Mouse (Mus musculus) 416B (cell line): Measurements from ENCODE around the gene Heg1.

ENCODE experiments used
- DNase-seq: peaks from one replicate; pipeline ENCODE4 v3.0.0; 2011; ENCODE audit warnings: low read depth

Gene Heg1

DNA sequence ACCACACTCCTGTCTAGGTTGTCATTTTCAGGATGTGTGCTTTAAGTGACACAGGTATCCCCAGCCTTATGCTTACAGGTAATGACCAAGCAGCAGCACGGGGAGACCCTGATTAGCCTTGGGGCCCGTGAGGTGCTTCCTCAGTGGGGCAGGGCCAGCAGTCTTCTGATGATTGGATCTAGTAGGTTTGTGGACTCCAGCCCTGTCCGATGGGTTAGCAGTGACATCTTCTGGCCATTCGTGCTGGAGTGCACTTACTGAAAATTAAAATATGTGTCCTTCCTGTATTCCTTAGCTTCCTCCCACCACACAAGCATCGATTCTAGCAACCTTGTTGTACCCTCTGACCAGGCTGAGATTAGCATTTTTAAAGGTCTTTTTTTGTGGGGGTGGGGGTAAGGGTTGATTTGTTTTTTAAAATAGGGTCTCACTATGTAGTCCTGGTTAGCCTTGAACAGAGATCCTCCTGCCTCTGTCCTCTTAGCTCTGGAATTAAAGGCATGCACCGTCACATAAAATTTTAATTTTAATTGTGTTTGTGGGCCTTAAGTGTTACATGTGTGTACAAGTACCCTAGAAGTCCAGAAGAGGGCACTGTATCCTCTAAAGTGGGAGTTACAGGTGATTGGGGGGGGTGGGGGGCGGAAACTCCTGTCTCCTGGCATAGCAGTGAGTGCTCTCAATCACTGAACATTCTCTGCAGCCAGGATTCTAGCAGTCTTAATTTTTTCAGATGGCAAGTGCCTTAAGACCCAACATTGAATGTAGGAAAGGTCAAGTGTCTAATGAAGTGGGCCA is 60.7 kb downstream of the Heg1 start:
- DNase-seq: peak; percentile 87

- no peak for DNase-seq
Measured at GRCm38 (mm10) chr16:33745457-33745856, 61.3 kb downstream of the Heg1 start.

- no peak for DNase-seq
Measured at GRCm38 (mm10) chr16:33746074-33746676, 62.0 kb downstream of the Heg1 start.

DNA sequence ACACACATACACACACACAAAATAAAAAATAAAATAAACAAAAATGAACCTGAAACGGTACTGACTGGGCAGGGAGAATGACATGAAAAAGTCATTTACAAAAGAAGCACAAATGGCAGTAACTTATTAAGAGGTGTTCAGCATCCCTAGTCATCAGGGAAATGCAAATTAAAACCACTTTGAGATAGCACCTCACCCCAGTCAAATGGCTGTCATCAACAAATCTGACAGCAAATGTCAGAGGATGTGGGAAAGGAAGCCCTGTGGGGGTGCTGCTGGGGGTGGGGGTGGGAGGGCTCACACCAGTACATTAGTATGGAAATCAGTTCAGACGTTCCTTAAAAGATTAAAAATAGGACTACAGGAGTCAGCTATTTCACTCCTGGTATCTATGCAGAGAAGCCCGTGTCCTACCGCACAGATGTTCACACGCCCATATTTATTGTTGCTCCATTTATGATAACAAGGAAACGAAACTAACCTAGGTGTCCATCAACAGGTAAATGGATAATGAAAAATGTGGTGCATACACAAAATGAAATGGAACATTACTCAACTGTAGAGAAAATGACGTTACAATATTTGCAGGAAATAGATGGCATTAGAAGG is 63.3 kb downstream of the Heg1 start:
- DNase-seq: peak; percentile 73

- DNase-seq: no peak
Measured at GRCm38 (mm10) chr16:33747994-33748393, 63.8 kb downstream of the Heg1 start.

- peak; percentile 94 for DNase-seq
Measured at GRCm38 (mm10) chr16:33751152-33751551, 67.0 kb downstream of the Heg1 start.

DNA sequence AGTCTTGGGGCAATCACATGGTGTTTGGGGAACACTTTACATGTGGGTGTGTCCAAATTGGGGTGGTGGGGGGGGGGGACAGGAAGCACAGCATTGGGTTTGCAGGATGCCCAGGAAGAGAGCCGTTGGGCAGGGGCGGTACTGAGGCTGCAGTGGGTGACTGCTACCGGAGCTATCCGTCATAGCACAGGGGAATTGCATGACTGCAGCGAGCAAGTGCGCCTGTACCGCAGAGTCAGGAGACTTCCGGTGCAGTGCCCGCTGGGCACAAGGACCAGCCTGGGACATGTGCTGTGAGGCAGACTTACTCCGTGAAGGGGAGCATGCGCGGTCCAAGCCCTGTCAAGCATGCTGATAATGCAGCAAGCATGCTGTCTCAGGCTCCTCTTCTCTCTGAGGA is 67.4 kb downstream of the Heg1 start:
- peak; percentile 100 for DNase-seq

- DNase-seq: peak; percentile 84
Measured at GRCm38 (mm10) chr16:33752904-33753578, 68.9 kb downstream of the Heg1 start.

GRCm38 (mm10) chr16:33755293-33755692 is 71.1 kb downstream of the Heg1 start:
- DNase-seq: peak; percentile 85

DNA sequence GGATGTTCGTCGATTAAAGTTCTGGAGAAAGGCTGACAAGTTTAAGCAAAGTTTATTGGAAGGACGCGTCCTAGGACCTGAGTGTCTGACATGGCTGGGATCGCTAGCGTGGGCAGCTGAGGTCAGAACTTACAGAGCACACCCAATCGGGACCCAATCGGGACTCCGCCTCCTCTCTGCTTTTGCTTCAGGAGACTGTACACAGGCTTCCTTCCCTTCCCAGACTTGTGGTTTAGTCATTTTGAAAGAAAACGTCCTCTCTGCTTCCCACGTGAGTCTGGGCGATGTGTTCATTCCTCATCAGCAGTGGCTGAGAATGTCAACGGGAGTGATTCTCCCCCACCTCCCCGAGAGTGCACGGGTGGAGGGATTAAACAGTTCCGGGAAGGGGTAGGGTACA is 71.8 kb downstream of the Heg1 start:
- peak; percentile 93 for DNase-seq

GRCm38 (mm10) chr16:33756396-33756795 is 72.2 kb downstream of the Heg1 start:
- DNase-seq: peak; percentile 83

DNA sequence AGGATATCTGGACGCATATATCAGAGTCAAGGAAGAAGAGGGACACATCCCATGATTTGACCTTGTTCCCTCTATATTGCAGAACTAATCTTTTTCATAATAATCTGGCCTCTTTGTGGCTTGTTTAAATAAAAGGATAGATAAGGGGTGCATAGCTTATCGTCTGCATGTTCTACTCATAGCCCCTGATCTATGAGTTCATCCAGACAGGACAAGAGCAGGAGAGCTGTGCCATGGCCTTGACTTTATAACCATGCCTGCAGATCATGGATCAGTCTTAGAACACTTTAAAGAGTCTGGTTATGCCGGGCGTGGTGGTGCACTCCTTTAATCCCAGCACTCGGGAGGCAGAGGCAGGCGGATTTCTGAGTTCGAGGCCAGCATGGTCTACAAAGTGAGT is 75.0 kb downstream of the Heg1 start:
- no peak for DNase-seq

DNA sequence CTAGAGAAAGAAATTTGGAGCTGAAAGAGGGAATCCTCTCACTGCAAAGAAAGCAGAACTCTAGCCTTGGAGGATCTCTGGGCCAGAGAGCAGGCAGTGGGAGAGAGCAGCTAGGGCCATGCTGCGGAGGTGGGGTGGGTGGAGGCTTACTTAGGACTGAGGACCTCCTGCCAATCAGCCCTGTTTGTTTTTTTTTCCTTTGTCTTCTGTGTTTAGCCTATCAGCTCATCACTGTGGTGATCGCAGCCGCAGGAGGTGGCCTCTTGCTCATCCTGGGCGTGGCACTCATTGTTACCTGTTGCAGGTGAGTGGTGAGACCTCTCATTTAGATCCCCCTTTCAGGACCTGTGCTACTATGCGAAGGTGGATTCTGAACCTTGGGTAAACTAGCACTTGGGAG is 76.4 kb downstream of the Heg1 start:
- DNase-seq: no peak

- DNase-seq: no peak
Measured at GRCm38 (mm10) chr16:33760996-33761395, 76.8 kb downstream of the Heg1 start.

DNA sequence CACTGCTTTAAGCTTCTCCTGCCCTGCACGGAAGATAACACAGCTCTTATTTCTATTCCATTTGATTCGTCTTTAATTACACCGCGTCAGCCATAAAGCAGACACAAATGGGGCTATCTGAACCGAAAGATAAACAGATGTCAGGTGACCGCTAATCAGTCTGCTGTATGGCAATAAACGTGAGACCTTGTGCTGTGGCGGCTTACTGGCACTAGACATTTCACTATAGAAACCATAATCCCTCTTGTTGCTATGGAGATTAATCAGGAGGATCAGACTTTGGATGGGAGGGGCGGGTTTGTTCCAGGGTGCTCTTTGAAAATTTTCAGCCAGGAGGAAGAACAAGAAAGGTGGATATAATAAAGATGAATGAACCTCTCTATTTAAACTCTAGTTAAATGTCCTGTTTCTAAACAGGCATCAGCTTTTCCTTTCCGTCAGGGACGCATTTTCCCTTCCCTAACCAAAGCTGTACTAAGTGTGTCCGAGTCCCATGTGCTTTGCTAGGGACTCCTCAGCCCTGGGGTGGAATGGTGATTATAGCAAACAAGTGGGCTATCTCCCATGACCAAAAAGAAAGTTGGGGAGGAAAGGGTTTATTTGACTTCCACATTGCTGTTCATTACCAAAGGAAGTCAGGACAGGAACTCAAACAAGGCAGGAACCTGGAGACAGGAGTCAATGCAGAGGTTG is 80.5 kb downstream of the Heg1 start:
- DNase-seq: no peak

DNA sequence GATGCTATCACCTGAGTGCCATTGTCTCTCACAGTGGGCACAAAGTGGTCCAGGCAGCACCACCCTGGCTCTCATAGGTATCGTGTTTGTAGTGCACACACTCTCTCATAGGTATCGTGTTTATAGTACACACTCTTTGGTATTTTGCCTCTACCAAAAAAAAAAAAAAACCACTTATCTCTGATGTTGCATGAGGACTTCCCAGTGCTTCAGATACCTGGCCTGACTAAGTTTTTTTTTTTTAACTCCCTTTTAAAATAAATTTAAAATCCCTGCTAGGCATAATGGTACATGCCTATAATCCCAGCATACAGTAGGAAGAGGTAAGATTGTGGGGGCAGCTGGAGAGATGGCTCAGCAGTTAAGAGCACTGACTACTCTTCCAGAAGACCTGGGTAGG is 81.3 kb downstream of the Heg1 start:
- no peak for DNase-seq

DNA sequence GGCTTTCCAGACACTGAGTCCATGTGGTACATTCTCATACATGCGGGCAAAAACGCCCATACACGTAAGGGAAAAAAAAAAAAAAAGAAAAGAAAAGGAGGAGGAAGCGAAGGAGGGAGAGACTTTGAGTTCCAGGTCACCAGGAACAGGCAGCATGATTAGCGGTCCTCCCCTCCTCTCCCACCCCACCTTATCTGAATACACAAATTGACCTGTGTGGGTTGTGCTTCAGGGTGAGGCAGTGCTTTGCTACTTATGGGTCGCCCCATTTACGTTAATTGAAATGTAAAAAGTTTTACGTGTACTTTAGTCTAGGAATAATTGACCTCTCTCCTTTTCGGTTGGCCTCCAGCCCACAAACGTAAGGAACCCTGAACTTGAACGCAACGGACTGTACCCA is 82.1 kb downstream of the Heg1 start:
- no peak for DNase-seq

DNA sequence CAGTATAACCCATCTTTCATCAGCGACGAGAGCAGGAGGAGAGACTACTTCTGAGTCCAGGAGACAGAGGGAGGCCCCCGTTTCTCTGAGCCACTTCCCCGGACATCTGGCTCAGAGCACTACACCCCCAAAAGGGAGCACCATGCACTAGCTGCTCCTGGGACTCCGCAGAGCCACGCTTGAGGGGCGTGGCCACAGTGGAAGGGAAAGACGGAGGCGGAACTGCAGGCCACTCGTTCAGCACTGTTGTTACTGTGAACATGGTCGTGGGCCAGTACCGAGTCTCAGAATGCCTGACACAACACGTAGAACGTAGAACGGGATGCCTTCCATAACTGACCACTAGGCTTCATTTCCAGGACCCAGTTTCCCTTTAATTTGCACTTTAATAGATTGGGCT is 82.6 kb downstream of the Heg1 start:
- no peak for DNase-seq

GRCm38 (mm10) chr16:33768491-33769278 is 84.5 kb downstream of the Heg1 start:
- no peak for DNase-seq

DNA sequence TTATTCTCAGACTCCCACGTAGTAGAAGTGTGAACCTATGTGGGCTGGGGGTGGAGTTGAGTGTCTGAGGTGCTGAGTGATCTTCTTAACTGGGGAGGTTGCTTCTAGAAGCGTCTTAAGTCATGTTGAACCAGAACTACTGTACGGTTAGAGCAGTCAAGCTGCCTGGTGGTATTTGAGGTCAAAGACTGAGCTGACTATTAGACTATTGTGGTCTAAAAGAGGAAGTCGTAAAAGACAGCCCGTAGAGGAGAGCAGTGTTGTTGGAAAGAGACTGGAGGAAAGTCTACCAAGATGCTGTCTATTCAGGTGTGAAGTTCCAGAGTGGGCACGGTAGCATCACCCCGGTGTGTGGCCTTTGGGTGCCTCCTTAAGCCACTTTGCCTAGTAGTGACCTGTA is 85.7 kb downstream of the Heg1 start:
- DNase-seq: peak; percentile 95

DNA sequence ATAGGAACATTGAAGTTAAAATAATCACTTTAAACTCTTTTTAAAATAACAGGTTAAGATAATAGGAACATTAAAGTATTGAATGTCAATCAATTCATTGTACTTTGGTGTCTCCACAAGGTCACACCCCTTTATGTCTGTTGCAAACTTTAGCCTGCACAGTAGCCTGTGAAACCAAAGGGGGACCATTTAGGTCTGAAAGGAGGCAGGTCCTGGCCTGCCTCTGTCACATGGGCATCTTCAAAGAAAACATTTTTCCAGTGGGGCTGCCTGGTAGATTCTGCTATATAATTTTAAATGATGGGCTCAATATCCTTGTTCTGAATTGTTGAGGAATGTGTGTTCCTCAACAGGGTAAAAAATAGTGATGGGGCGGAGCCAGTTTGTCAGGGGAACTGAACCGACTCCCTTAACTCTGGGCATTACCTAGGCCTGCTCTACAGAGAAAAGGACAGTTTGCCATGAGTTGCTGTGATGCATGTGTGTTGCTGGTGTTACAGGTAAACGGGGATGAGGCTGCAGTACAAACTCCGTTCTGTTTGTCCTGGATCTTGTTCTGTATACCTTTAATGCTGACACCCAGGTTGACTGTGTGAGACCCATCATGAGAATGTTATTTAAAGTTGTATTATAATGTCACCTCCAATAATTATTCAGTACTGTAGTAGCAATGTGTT is 86.7 kb downstream of the Heg1 start:
- DNase-seq: no peak
